Mouse (Mus musculus): ENCODE measurements at regions not wholly inside any gene's neighbourhood (a gene's known extent, or its start where the extent isn't known, plus 50 kb on each side); places are given as distances from the start of the nearest gene placed in this dataset.
"Not testable (repeated sequence)": the region's sequence is repeated elsewhere in the genome, so short reads cannot be mapped to it uniquely, and the experiment has no call there.

DNA sequence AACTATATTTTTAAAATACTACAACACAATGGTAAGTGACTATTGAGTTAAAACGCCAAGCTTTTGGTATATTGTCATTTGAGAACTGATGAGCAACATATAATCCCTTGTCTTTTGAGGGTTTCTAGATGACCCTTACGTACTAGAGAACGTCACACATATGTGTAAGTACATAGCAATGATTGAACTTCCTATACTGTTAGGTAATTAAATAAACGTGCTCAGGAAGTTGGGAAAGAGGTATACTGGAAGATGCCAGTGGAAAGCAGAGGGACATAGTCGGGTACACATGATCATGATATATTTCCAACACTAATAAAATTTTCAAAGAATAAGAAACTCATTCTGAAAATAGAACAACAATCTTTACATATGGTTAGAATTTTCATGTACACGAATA, 914.6 kb upstream of the Zfp386 start:
- H3K9me3 ChIP-seq; H3K36me3 ChIP-seq; H3K27me3 ChIP-seq; H3K4me1 ChIP-seq; ATAC-seq (ENCODE audit: borderline replicate concordance, extremely low read depth, low FRiP score, low TSS enrichment); H3K27ac ChIP-seq; H3K9ac ChIP-seq; H3K4me2 ChIP-seq; H3K4me3 ChIP-seq: not testable (repeated sequence)
- WGBS, result 64% methylated on average over 4 of the region's 6 CpGs

DNA sequence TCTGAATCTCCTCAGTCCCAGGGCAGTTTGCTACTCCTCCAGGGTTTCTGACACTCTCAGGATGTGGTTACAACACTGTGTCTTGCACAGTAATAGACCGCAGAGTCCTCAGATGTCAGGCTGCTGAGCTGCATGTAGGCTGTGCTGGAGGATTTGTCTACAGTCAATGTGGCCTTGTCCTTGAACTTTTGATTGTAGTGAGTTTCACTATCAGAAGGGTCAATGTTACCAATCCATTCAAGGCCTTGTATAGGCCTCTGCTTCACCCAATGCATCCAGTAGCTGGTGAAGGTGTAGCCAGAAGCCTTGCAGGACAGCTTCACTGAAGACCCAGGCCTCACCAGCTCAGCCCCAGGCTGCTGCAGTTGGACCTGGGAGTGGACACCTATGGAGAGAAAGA, 902.1 kb upstream of the Zfp386 start:
- not testable (repeated sequence) for H3K4me1 ChIP-seq; H3K36me3 ChIP-seq; ATAC-seq (ENCODE audit: borderline replicate concordance, extremely low read depth, low FRiP score, low TSS enrichment); H3K27me3 ChIP-seq; H3K4me3 ChIP-seq; H3K9ac ChIP-seq; H3K27ac ChIP-seq; H3K9me3 ChIP-seq; H3K4me2 ChIP-seq
- WGBS, result 77% methylated on average over 1 of the region's 1 CpGs

DNA sequence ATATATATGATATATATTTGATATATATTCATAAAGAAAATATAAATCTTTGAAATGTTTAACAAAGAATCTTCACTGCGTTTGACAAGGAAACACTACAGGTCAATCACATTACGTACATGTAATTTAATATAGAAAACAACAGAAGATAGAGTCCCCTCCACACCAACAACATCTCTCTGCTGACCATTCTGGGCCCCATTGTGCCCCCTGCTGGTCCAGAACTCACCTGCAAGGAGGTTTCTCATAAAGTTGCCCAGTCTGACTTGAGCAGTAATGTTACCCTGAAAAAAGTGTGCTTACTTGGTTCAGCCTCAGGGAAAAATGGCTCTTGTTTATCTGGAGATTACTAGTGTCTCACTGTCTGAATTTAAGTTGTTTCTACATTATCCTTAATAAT, 901.1 kb upstream of the Zfp386 start:
- H3K36me3 ChIP-seq; ATAC-seq (ENCODE audit: borderline replicate concordance, extremely low read depth, low FRiP score, low TSS enrichment); H3K9ac ChIP-seq; H3K4me1 ChIP-seq; H3K27ac ChIP-seq; H3K27me3 ChIP-seq; H3K4me3 ChIP-seq; H3K4me2 ChIP-seq; H3K9me3 ChIP-seq: not testable (repeated sequence)
- 80% methylated on average over 2 of the region's 2 CpGs for WGBS

DNA sequence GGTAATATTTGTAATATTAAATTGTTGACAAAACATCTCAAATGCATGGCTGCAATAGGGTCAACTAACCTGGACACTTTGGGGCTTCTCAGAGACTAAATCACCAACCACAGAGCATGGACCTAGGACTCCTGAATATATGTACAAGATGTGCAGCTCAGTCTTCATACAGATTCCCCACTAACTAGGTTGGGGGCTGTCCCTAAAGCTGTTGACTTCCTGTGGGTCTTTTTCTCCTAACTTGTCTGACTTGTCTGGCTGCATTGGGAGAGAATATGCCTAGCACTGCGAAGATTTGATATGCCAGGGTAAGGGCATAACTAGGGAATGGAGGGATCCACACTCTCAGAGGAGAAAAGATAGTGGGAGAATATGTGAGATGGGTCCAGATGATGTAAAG, 895.6 kb upstream of the Zfp386 start:
- not testable (repeated sequence) for H3K36me3 ChIP-seq; H3K4me1 ChIP-seq; H3K4me2 ChIP-seq; H3K9ac ChIP-seq; H3K4me3 ChIP-seq; H3K27ac ChIP-seq; H3K27me3 ChIP-seq; ATAC-seq (ENCODE audit: borderline replicate concordance, extremely low read depth, low FRiP score, low TSS enrichment); H3K9me3 ChIP-seq
- WGBS, result 35% methylated on average over 1 of the region's 1 CpGs

DNA sequence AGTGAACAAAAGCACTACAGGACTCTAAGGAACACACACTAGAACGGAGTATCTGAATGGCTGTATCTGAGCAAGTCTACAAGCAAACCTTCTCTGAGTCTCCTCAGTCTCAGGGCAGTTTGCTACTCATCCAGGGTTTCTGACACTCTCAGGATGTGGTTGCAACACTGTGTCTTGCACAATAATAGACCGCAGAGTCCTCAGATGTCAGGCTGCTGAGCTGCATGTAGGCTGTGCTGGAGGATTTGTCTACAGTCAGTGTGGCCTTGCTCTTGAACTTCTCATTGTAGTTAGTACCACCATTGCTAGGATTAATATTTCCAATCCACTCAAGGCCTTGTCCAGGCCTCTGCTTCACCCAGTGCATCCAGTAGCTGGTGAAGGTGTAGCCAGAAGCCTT, 889.3 kb upstream of the Zfp386 start:
- H3K27ac ChIP-seq; H3K9ac ChIP-seq; H3K4me1 ChIP-seq; H3K9me3 ChIP-seq; H3K4me2 ChIP-seq; ATAC-seq (ENCODE audit: borderline replicate concordance, extremely low read depth, low FRiP score, low TSS enrichment); H3K27me3 ChIP-seq; H3K36me3 ChIP-seq; H3K4me3 ChIP-seq: not testable (repeated sequence)
- WGBS, result 58% methylated on average over 2 of the region's 2 CpGs

DNA sequence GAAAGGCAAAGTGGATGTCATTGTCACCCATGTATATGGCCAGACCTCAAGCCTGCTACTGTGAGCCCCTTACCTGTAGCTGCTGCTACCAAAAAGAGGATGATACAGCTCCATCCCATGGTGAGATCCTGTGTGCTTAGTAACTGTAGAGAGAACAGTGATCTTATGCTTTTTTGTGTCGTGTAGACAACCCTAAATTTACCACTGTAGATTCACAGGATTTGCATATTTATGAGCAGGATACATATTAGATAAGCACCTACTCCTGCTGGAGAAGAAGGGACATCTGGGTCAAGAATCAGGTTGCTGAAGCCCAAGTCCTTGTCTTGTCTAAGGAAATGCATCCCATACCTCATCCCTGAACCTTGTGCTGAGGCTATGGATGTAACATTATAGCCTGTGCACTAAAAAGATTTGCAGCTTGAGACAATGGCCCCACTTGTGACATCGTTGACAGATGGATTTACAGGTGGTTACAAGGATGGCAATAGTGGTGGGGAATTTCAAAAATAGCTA, 888.7 kb upstream of the Zfp386 start:
- not testable (repeated sequence) for ATAC-seq (ENCODE audit: borderline replicate concordance, extremely low read depth, low FRiP score, low TSS enrichment)
- WGBS, result 42% methylated on average over 1 of the region's 2 CpGs

DNA sequence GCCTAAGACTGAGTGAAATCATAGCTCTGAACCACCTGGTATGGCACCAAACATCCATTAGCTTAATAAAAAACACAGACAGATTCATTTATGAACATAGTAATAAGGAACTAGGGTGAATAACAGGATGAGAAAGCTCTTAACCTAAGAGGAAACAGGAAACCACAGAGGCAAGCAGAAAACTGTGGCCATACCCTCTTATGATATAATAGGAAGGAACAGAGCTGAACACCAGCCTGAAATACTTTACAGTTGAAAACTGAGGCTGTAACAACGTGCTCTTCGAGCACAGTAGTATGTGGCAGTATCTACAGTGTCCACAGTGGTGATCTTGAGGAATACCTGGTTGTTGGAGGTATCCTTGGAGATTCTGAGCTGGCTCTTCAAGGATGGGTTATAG, 882.0 kb upstream of the Zfp386 start:
- not testable (repeated sequence) for ATAC-seq (ENCODE audit: borderline replicate concordance, extremely low read depth, low FRiP score, low TSS enrichment); H3K4me2 ChIP-seq; H3K4me3 ChIP-seq; H3K27ac ChIP-seq; H3K36me3 ChIP-seq; H3K27me3 ChIP-seq; H3K9ac ChIP-seq; H3K9me3 ChIP-seq; H3K4me1 ChIP-seq
- WGBS, result 36% methylated on average over 2 of the region's 2 CpGs

More for the DNA sequence above, 888.7 kb upstream of the Zfp386 start:
- H3K4me2 ChIP-seq, H3K36me3 ChIP-seq, H3K27me3 ChIP-seq, H3K27ac ChIP-seq, H3K9ac ChIP-seq, H3K9me3 ChIP-seq, H3K4me1 ChIP-seq, H3K4me3 ChIP-seq: not testable (repeated sequence)

DNA sequence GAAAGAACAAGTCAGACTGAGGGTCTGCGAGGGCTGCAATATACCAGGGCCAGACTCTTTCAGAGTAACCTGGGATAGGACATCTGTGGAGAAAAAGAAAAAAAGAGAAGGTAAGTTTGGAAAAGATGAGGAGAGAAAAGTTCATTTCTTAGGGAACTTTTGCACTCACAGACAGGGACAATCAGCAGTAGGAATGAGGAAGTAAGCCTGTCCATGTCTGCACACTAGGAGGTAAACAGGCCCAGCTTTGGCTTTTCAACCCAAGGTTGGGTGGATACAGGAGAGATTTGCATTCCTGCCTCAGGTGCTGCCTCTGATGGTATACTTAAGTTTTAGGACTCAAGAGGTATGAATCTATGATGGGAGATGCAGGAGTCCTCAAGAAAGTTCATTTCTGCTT, 881.5 kb upstream of the Zfp386 start:
- H3K36me3 ChIP-seq; H3K4me3 ChIP-seq; H3K27me3 ChIP-seq; H3K4me1 ChIP-seq; H3K9me3 ChIP-seq; ATAC-seq (ENCODE audit: borderline replicate concordance, extremely low read depth, low FRiP score, low TSS enrichment); H3K4me2 ChIP-seq; H3K27ac ChIP-seq; H3K9ac ChIP-seq: not testable (repeated sequence)
- WGBS, result 77% methylated on average over 1 of the region's 1 CpGs

DNA sequence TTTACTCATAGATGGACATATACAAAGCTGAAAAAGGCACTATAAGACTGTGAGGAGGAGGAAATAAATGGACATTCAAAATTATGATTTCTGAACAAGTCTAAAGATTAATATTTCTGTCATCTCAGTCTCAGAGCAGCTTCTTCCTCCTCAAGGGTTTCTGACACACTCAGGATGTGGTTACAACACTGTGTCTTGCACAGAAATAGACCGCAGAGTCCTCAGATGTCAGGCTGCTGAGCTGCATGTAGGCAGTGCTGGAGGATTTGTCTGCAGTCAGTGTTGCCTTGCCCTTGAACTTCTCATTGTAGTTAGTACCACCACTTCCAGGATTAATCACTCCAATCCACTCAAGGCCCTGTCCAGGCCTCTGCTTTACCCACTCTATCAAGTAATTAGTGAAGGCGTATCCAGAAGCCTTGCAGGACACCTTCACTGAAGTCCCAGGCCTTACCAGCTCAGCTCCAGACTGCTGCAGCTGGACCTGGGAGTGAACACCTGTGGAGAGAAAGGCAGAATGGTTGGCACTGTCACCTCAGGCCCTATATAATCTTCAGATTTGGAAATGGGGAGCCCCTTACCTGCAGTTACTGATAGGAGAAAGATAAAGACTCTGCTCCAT, 853.9 kb upstream of the Zfp386 start:
- Histone ChIP-seq H3K27ac (no peak overlapping the region), H3K4me2 (no peak overlapping the region), H3K4me3 (no peak overlapping the region), H3K36me3 (no peaks in the 10 kb centered on the region), H3K4me1 (no peaks in the 10 kb centered on the region), H3K27me3 (no peaks in the 10 kb centered on the region), H3K9me3 (no peaks in the 10 kb centered on the region), H3K9ac (no peak overlapping the region)
- WGBS, result 88% methylated on average over 2 of the region's 2 CpGs
- no peak for ATAC-seq (ENCODE audit: borderline replicate concordance, extremely low read depth, low FRiP score, low TSS enrichment)

DNA sequence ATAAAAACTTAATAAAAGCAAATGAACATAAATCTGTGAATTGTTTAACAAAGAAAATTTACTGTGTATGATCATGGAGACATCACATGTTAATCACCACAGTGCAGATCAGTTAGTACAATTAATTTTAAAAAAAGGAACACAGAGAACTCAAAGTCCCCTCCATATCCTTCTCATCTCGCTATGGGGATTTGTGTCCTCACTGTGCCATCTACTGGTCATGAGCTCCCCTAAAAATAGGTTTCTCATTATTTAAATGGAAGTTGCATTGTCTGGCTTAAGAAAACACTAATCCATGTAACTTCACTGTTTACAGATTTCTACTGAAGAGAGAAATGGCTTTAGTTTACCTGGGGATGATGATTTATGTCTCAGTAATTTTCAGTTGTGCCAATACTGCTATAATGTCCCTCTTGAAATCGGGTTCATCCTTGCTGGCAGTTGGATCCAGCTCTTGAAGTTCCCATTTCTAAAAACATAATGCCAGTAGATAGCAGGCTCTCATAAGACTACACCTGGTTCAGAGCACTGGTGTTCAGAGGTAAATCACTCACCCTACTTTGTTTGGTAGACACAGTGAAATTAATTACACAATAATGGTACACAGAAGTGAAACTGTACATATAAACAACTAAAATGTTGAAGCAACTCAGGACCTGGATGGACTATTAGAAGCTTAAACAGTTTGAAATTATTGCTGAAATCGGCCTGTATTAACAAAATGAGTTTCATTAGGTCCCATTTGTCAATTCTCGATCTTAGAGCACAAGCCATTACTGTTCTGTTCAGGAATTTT, 850.0 kb upstream of the Zfp386 start:
- Histone ChIP-seq H3K4me3 (no peak overlapping the region), H3K36me3 (no peaks in the 10 kb centered on the region), H3K9me3 (no peaks in the 10 kb centered on the region), H3K4me1 (no peaks in the 10 kb centered on the region), H3K9ac (no peak overlapping the region), H3K27ac (no peak overlapping the region), H3K27me3 (no peaks in the 10 kb centered on the region), H3K4me2 (no peak overlapping the region)
- no peak for ATAC-seq (ENCODE audit: borderline replicate concordance, extremely low read depth, low FRiP score, low TSS enrichment)
- WGBS, result 57% methylated on average over 4 of the region's 4 CpGs

DNA sequence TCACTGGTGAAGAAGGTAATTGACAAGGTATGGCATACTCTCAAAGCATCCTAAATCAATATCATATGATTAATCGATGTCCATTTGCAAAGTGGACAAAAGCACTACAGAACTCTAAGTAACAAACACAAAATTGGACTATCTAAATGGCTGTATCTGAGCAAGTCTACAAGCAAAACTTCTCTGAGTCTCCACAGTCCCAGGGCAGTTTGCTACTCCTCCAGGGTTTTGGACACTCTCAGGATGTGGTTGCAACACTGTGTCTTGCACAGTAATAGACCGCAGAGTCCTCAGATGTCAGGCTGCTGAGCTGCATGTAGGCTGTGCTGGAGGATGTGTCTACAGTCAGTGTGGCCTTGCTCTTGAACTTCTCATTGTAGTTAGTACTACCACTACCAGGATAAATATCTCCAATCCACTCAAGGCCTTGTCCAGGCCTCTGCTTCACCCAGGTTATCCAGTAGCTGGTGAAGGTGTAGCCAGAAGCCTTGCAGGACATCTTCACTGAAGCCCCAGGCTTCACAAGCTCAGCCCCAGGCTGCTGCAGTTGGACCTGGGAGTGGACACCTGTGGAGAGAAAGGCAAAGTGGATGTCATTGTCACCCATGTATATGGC, 839.6 kb upstream of the Zfp386 start:
- H3K4me2 ChIP-seq; H3K36me3 ChIP-seq; H3K27ac ChIP-seq; ATAC-seq (ENCODE audit: borderline replicate concordance, extremely low read depth, low FRiP score, low TSS enrichment); H3K27me3 ChIP-seq; H3K9me3 ChIP-seq; H3K4me3 ChIP-seq; H3K4me1 ChIP-seq; H3K9ac ChIP-seq: not testable (repeated sequence)
- 77% methylated on average over 2 of the region's 2 CpGs for WGBS

DNA sequence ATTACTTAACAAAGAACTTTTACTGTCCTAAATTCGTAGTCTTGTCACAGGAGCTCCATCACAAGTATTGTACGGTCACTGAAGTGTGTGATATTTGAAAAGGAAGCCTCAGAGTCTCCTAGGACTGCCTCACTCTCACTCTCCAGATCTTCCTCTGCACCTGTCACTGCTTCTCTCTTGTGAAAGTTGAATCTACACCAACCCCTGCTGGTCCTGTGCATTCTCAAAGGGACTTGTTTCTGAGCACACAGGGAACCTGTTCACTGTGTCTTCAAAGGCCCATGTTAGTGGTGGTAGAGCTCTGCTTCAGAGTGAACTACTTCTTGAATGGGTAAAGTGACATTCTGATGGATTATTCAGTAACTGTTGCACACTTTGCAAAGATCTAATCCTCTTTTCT, 824.9 kb upstream of the Zfp386 start:
- no peak overlapping the region for H3K9ac ChIP-seq

More for the DNA sequence above, 824.9 kb upstream of the Zfp386 start:
- Histone ChIP-seq H3K4me1 (no peaks in the 10 kb centered on the region), H3K27me3 (no peaks in the 10 kb centered on the region), H3K4me3 (no peak overlapping the region), H3K4me2 (no peak overlapping the region), H3K36me3 (no peaks in the 10 kb centered on the region), H3K27ac (no peak overlapping the region), H3K9me3 (peaks cover 4% of the 10 kb centered on the region; the same call in 1 of the 2 replicates)
- WGBS, result 44% methylated on average over 2 of the region's 2 CpGs
- ATAC-seq (ENCODE audit: borderline replicate concordance, extremely low read depth, low FRiP score, low TSS enrichment), result no peak
